Mouse (Mus musculus): ENCODE data around the gene Atpaf1.

DNA sequence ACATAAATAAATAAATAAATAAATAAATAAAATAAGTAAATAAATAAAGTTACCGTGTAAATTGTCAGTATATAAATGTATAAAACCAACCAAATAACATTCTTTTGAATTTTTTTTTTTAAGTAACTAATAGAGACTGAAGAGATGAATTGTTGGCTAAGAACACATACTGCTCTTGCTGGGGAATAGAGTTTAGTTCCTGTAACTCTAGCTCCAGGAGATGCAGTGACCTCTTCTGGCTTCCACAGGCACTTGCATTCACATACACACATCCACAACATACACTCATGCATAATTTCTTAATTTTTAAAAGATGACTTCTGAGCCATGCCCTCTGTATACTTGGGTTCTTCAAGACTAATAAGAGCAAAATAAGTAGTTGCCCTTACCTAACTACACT lies 29.8 kb upstream of the Atpaf1 start:
- TF ChIP-seq CTCF (IDR thresholded peaks at IDR 0.05; ENCODE audit: low read depth, low read length) (no peak), POLR2A (IDR thresholded peaks at IDR 0.05; ENCODE audit: extremely low read depth, insufficient read depth, low read length) (no peak)

All from liver, adult 2 months (tissue).